Mouse (Mus musculus) cortical plate, adult 2 months (tissue): ENCODE data around the gene Mettl3.

ENCODE experiments used
- CTCF ChIP-seq: fragments of 200-500 bp; IDR thresholded peaks from 2 replicates; pipeline ENCODE4 v1.5.1; 2011; ENCODE audit warnings: mild to moderate bottlenecking, control low read depth, low read length; ENCODE audit not compliant: insufficient read depth; ENCODE audit errors: extremely low read depth
- POLR2A ChIP-seq: fragments of 200-500 bp; IDR thresholded peaks from 2 replicates; pipeline ENCODE4 v1.6.1; 2011; ENCODE audit warnings: mild to moderate bottlenecking, low read length, control low read depth; ENCODE audit not compliant: insufficient read depth; ENCODE audit errors: extremely low read depth

DNA sequence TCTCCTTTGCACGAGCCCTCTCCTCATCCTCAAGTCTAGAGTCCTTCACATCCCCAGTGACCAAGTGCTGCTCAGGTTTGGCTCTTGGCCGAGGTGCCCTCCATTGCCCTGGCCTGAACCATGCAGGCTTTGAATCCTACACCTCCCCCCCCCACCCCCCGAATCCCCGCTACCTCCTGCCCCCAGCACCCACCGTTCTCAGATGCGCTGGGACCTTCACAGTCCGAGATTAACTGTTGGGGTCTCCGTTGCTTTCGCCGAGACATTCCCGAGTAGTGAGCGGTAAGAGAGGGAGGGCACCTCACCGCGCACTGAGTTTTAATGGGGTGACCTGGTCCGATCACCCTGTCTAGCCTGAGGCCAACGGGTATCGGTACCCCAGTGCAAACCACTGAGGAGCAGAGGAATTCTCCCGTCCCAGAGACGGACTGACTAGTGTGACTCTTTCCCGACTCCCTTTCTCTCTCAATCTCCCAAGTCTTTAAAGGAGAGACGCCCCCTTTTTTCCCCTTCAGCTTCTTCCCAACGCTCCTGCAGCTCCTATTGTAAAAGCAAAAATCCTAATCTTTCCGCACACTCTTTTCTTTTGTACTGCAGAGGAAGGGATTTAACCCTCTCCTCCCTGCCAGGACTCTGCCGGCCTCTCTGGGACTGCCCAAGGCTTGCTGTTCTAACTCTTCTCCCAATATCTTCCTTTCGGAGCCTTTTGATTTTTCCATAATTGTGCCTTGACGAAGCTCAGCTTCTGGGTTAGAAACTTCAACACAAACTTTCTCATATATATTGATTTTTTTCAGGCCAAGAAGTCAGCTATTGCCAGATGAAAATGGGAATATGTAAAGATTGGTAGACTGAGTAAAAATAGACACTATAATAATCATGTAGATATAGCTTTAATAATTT is 23.2 kb upstream of the Mettl3 start, which contains the start of gene Sall2:
- TF ChIP-seq CTCF: no peak
- TF ChIP-seq POLR2A: no peak
